Mouse (Mus musculus) bone marrow, adult 2 months (tissue): ENCODE results near the gene Mical2.

Source experiments
- CTCF ChIP-seq: fragments of 200-500 bp; IDR thresholded peaks from 2 replicates; pipeline ENCODE4 v1.5.1; 2011; ENCODE audit warnings: low read length, control low read depth; ENCODE audit not compliant: control insufficient read depth, insufficient read depth
- POLR2A ChIP-seq: fragments of 200-500 bp; IDR thresholded peaks from 2 replicates; pipeline ENCODE4 v1.6.1; 2011; ENCODE audit warnings: low read depth, mild to moderate bottlenecking, control low read depth, low read length, borderline replicate concordance; ENCODE audit not compliant: control insufficient read depth

DNA sequence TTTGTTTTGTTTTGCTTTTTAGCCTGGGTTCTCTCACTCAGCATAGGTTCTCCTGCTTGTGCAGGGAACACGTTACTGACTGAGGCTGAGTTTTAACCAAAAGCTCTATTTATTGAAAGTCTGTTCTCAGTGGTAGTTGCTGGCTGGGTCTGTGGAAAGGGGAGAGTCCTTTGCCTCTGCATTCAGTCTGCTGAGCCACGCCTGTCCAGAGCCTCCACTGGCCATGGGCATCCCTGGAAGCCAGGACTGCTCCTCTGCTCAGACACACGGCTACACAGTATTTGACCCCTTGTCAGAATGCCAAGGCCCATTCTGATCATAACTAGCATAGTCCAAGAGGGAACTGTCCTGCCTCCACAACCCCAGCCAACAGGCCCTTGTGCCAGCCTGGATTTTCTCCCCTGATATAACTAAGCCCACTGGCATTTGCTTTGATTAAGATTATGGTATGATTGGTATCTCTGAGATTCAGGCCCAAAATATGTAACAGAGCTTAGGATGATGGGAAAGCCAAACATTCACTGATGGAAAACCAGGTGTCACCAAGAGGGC, 73.3 kb downstream of the Mical2 start:
- TF ChIP-seq CTCF (no peak), POLR2A (no peak)
